Mouse (Mus musculus) hindbrain, embryonic 15.5 days (tissue): ENCODE results near the gene Hoxc6. TPM values are rescaled to one million over a fixed set of nuclear protein-coding genes. Genes with fewer than 3 reads are reported as not detected.

ENCODE experiments used
- ATAC-seq: fragments of 200-750 bp; cut with Nextera tagmentation; 2 replicates; pipeline ENCODE4 v1.8.0; 2017; ENCODE audit warnings: low read depth, moderate number of reproducible peaks, moderate TSS enrichment; ENCODE audit not compliant: low FRiP score
- H3K27ac ChIP-seq: fragments of 300-500 bp; sonication (generic); replicated peaks from 2 replicates; pipeline ENCODE4 v1.5.1; 2015; ENCODE audit warnings: mild to moderate bottlenecking, inconsistent platforms
- H3K27me3 ChIP-seq: fragments of 300-500 bp; sonication (generic); 2 replicates; pipeline ENCODE4 v1.6.1; 2015; ENCODE audit warnings: control low read depth, inconsistent platforms
- H3K36me3 ChIP-seq: fragments of 300-500 bp; sonication (generic); 2 replicates; pipeline ENCODE4 v1.6.1; 2015; ENCODE audit warnings: control low read depth, inconsistent platforms
- H3K4me1 ChIP-seq: fragments of 300-500 bp; sonication (generic); replicated peaks from 2 replicates; pipeline ENCODE4 v1.6.1; 2015; ENCODE audit warnings: control low read depth, inconsistent platforms
- H3K4me2 ChIP-seq: fragments of 300-500 bp; sonication (generic); 2 replicates; pipeline ENCODE4 v1.6.1; 2015; ENCODE audit warnings: moderate library complexity, mild to moderate bottlenecking, inconsistent platforms
- H3K4me3 ChIP-seq: fragments of 300-500 bp; sonication (generic); 2 replicates; pipeline ENCODE4 v1.5.1; 2015; ENCODE audit warnings: mild to moderate bottlenecking, inconsistent platforms
- H3K9ac ChIP-seq: fragments of 300-500 bp; sonication (generic); 2 replicates; pipeline ENCODE4 v1.6.1; 2015; ENCODE audit warnings: inconsistent platforms
- H3K9me3 ChIP-seq: fragments of 300-500 bp; sonication (generic); 2 replicates; pipeline ENCODE4 v1.6.1; 2016; ENCODE audit warnings: control low read depth, inconsistent platforms
- WGBS: fragments of 180-500 bp; shearing (Covaris S2); methylation state at CpG from one replicate; pipeline ENCODE4 v1.1.7; 2015; 5-methylcytosine and 5-hydroxymethylcytosine counted together
- polyA plus RNA-seq: library from polyadenylated mRNA; unstranded; fragments of >200 nt; fragmentation: Nextera tagmentation; extraction: Ambion mirVana; gene quantifications from 2 replicates; pipeline ENCODE4 v1.2.1, GENCODE M21; 2015

Gene Hoxc6
- polyA plus RNA-seq: 7.4 and 13.1 TPM in 2 replicates

GRCm38 (mm10) chr15:102997939-102998355 lies at the start of gene Hoxc6:
TSS of gene Hoxc6 (plus strand) at chr15:102998257.
- Histone ChIP-seq H3K9ac (no peak within 1 kb of the TSS), H3K36me3 (no peaks in the 10 kb centered on the region), H3K27ac (no peak within 1 kb of the TSS), H3K4me1 (peaks cover 9% of the 10 kb centered on the region), H3K4me3 (peak within 1 kb of the TSS; percentile 35), H3K4me2 (peak within 1 kb of the TSS; percentile 59), H3K27me3 (peaks cover 95% of the 10 kb centered on the region), H3K9me3 (no peaks in the 10 kb centered on the region)
- 3% methylated on average over 19 of the region's 19 CpGs for WGBS
- no peak for ATAC-seq

GRCm38 (mm10) chr15:102948842-102949241 lies 49.2 kb upstream of the Hoxc6 start:
- Histone ChIP-seq H3K4me1 (no peaks in the 10 kb centered on the region), H3K36me3 (no peaks in the 10 kb centered on the region), H3K27ac (no peak overlapping the region), H3K4me2 (no peak overlapping the region), H3K9me3 (no peaks in the 10 kb centered on the region), H3K27me3 (peaks cover 96% of the 10 kb centered on the region), H3K4me3 (no peak overlapping the region), H3K9ac (no peak overlapping the region)
- WGBS: 17% methylated on average over 2 of the region's 2 CpGs
- ATAC-seq: no peak

GRCm38 (mm10) chr15:102949696-102950095 lies 48.4 kb upstream of the Hoxc6 start:
- ATAC-seq: no peak
- Histone ChIP-seq H3K36me3 (no peaks in the 10 kb centered on the region), H3K9ac (no peak overlapping the region), H3K4me1 (no peaks in the 10 kb centered on the region), H3K27me3 (peaks cover 95% of the 10 kb centered on the region), H3K4me3 (no peak overlapping the region), H3K9me3 (no peaks in the 10 kb centered on the region), H3K27ac (no peak overlapping the region), H3K4me2 (no peak overlapping the region)
- 3% methylated on average over 20 of the region's 20 CpGs for WGBS

GRCm38 (mm10) chr15:102950877-102951276 lies 47.2 kb upstream of the Hoxc6 start:
- Histone ChIP-seq H3K27ac (no peak overlapping the region), H3K4me2 (no peak overlapping the region), H3K4me1 (no peaks in the 10 kb centered on the region), H3K9ac (no peak overlapping the region), H3K27me3 (peaks cover 86% of the 10 kb centered on the region), H3K9me3 (no peaks in the 10 kb centered on the region), H3K36me3 (no peaks in the 10 kb centered on the region), H3K4me3 (no peak overlapping the region)
- ATAC-seq: no peak
- WGBS: 7% methylated on average over 2 of the region's 2 CpGs

GRCm38 (mm10) chr15:102953561-102953960 lies 44.5 kb upstream of the Hoxc6 start:
- no peaks in the 10 kb centered on the region for H3K36me3 ChIP-seq
- no peaks in the 10 kb centered on the region for H3K4me1 ChIP-seq
- 5% methylated on average over 6 of the region's 6 CpGs for WGBS
- no peak overlapping the region for H3K27ac ChIP-seq
- peaks cover 86% of the 10 kb centered on the region for H3K27me3 ChIP-seq
- H3K4me3 ChIP-seq: no peak overlapping the region
- H3K9me3 ChIP-seq: no peaks in the 10 kb centered on the region
- no peak for ATAC-seq
- no peak overlapping the region for H3K4me2 ChIP-seq
- no peak overlapping the region for H3K9ac ChIP-seq

GRCm38 (mm10) chr15:102954192-102955006 lies 43.7 kb upstream of the Hoxc6 start, which contains the start of gene Hoxc11:
TSS of gene Hoxc11 (plus strand) at chr15:102954427.
- H3K9ac ChIP-seq: no peak within 1 kb of the TSS
- H3K27me3 ChIP-seq: peaks cover 83% of the 10 kb centered on the region
- no peak within 1 kb of the TSS for H3K27ac ChIP-seq
- H3K36me3 ChIP-seq: no peaks in the 10 kb centered on the region
- H3K4me1 ChIP-seq: no peaks in the 10 kb centered on the region
- H3K4me2 ChIP-seq: no peak within 1 kb of the TSS
- no peak within 1 kb of the TSS for H3K4me3 ChIP-seq
- H3K9me3 ChIP-seq: no peaks in the 10 kb centered on the region
- WGBS: under 1% methylated on average over 56 of the region's 57 CpGs
- no peak for ATAC-seq

GRCm38 (mm10) chr15:102955007-102955382 lies 43.1 kb upstream of the Hoxc6 start:
- Histone ChIP-seq H3K4me1 (no peaks in the 10 kb centered on the region), H3K9me3 (no peaks in the 10 kb centered on the region), H3K36me3 (no peaks in the 10 kb centered on the region), H3K9ac (no peak overlapping the region), H3K27me3 (peaks cover 83% of the 10 kb centered on the region), H3K27ac (no peak overlapping the region), H3K4me2 (no peak overlapping the region), H3K4me3 (no peak overlapping the region)
- WGBS: under 1% methylated on average over 28 of the region's 28 CpGs
- ATAC-seq: no peak

GRCm38 (mm10) chr15:102955833-102956640 lies 42.0 kb upstream of the Hoxc6 start:
- under 1% methylated on average over 40 of the region's 40 CpGs for WGBS
- H3K4me2 ChIP-seq: no peak overlapping the region
- H3K9me3 ChIP-seq: no peaks in the 10 kb centered on the region
- H3K27me3 ChIP-seq: peaks cover 85% of the 10 kb centered on the region
- no peak overlapping the region for H3K9ac ChIP-seq
- no peaks in the 10 kb centered on the region for H3K4me1 ChIP-seq
- no peaks in the 10 kb centered on the region for H3K36me3 ChIP-seq
- no peak overlapping the region for H3K27ac ChIP-seq
- ATAC-seq: no peak
- H3K4me3 ChIP-seq: no peak overlapping the region

GRCm38 (mm10) chr15:102956906-102957305 lies 41.2 kb upstream of the Hoxc6 start:
- H3K9me3 ChIP-seq: no peaks in the 10 kb centered on the region
- H3K4me3 ChIP-seq: no peak overlapping the region
- no peak for ATAC-seq
- H3K4me2 ChIP-seq: no peak overlapping the region
- no peak overlapping the region for H3K9ac ChIP-seq
- no peaks in the 10 kb centered on the region for H3K36me3 ChIP-seq
- H3K4me1 ChIP-seq: no peaks in the 10 kb centered on the region
- peaks cover 83% of the 10 kb centered on the region for H3K27me3 ChIP-seq
- no peak overlapping the region for H3K27ac ChIP-seq
- 1% methylated on average over 12 of the region's 12 CpGs for WGBS

GRCm38 (mm10) chr15:102959663-102960191 lies 38.3 kb upstream of the Hoxc6 start:
- Histone ChIP-seq H3K4me1 (no peaks in the 10 kb centered on the region), H3K36me3 (no peaks in the 10 kb centered on the region), H3K27me3 (peaks cover 84% of the 10 kb centered on the region), H3K4me3 (no peak overlapping the region), H3K9ac (no peak overlapping the region), H3K9me3 (no peaks in the 10 kb centered on the region), H3K4me2 (no peak overlapping the region), H3K27ac (no peak overlapping the region)
- no peak for ATAC-seq
- 1% methylated on average over 13 of the region's 13 CpGs for WGBS

GRCm38 (mm10) chr15:102961728-102962127 lies 36.3 kb upstream of the Hoxc6 start:
- 2% methylated on average over 6 of the region's 6 CpGs for WGBS
- Histone ChIP-seq H3K4me3 (no peak overlapping the region), H3K27ac (no peak overlapping the region), H3K9me3 (no peaks in the 10 kb centered on the region), H3K27me3 (peaks cover 94% of the 10 kb centered on the region), H3K4me2 (no peak overlapping the region), H3K9ac (no peak overlapping the region), H3K4me1 (no peaks in the 10 kb centered on the region), H3K36me3 (no peaks in the 10 kb centered on the region)
- ATAC-seq: no peak

- ATAC-seq: no peak
- no peaks in the 10 kb centered on the region for H3K4me1 ChIP-seq
- H3K27me3 ChIP-seq: peaks cover 94% of the 10 kb centered on the region
- no peaks in the 10 kb centered on the region for H3K36me3 ChIP-seq
- H3K27ac ChIP-seq: no peak overlapping the region
- H3K9ac ChIP-seq: no peak overlapping the region
- H3K9me3 ChIP-seq: no peaks in the 10 kb centered on the region
- WGBS: 3% methylated on average over 13 of the region's 13 CpGs
- no peak overlapping the region for H3K4me2 ChIP-seq
- no peak overlapping the region for H3K4me3 ChIP-seq
Observed at GRCm38 (mm10) chr15:102962492-102962891, 35.6 kb upstream of the Hoxc6 start.
